In genomic region chr12:40462693-40463235, GRCm38 (mm10) we compare ENCODE assay signal across 9 mouse cellular contexts. TPM values are rescaled to one million over a fixed set of nuclear protein-coding genes. Genes with fewer than 3 reads are reported as not detected.
A peak's percentile ranks its signal among the peaks of the same experiment; 100 is the strongest.
DNase-seq lines count a peak whose midpoint lies in the region; ATAC-seq and TF ChIP-seq lines count a peak whose summit lies in the region.
"Had no signal": no experiment of that assay in that cellular context is flagged by ENCODE, and none has a peak within 500 bp of the region (broad histone marks: within the 10 kb centered on the region; RNA-seq: fewer than 3 reads in every experiment).

No protein-coding gene starts in this region.

- no peak for DNase-seq in heart, postnatal 4 days
- DNase-seq in midbrain, embryonic 14.5 days = peak; percentile 50
- DNase-seq in midbrain, embryonic 10.5 days (ENCODE audit: low spot score) = no peak
- DNase-seq in forebrain, postnatal 0 days = no peak
- peak; percentile 12 for DNase-seq in neural tube, embryonic 10.5 days (ENCODE audit: extremely low spot score, low spot score)
- no peak for DNase-seq in adrenal gland, adult 18-20 months (ENCODE audit: low spot score in 2 of 2)

- peaks cover 19% of the 10 kb centered on the region for H3K4me1 ChIP-seq in heart, embryonic 16.5 days (ENCODE audit: control insufficient read depth, insufficient read depth, low read length)
- H3K4me1 ChIP-seq in midbrain, embryonic 14.5 days (ENCODE audit: control insufficient read depth, insufficient read depth, low read length) = peaks cover 27% of the 10 kb centered on the region
- H3K4me1 ChIP-seq in midbrain, embryonic 10.5 days = peaks cover 42% of the 10 kb centered on the region
- H3K4me1 ChIP-seq in forebrain, postnatal 0 days (ENCODE audit: insufficient read depth) = peaks cover 13% of the 10 kb centered on the region; the same call in 1 of the 2 replicates

- 56% methylated on average over 7 of the region's 7 CpGs for WGBS in heart, embryonic 16.5 days
- 40% methylated on average over 7 of the region's 7 CpGs for WGBS in midbrain, embryonic 14.5 days
- WGBS in midbrain, embryonic 10.5 days = 61% methylated on average over 7 of the region's 7 CpGs
- 33% methylated on average over 7 of the region's 7 CpGs for WGBS in forebrain, postnatal 0 days

- no peaks in the 10 kb centered on the region for H3K36me3 ChIP-seq in heart, embryonic 16.5 days (ENCODE audit: control insufficient read depth, insufficient read depth)
- no peaks in the 10 kb centered on the region for H3K36me3 ChIP-seq in midbrain, embryonic 14.5 days (ENCODE audit: control insufficient read depth, insufficient read depth, low read length)
- H3K36me3 ChIP-seq in midbrain, embryonic 10.5 days = no peaks in the 10 kb centered on the region
- no peaks in the 10 kb centered on the region for H3K36me3 ChIP-seq in forebrain, postnatal 0 days (ENCODE audit: insufficient read depth)

- no peak for TF ChIP-seq CTCF in forebrain, postnatal 0 days (IDR thresholded peaks at IDR 0.05; ENCODE audit: low read depth)

- H3K27ac ChIP-seq in heart, embryonic 16.5 days (ENCODE audit: low read length) = peak overlapping the region; percentile 52; the same call in 1 of the 2 replicates
- 0 out of 2 replicates have a peak overlapping the region, but pooled peaks have one; percentile 2 for H3K27ac ChIP-seq in midbrain, embryonic 14.5 days (replicated peaks; ENCODE audit: low read depth, low read length)
- H3K27ac ChIP-seq in midbrain, embryonic 10.5 days (replicated peaks) = no peak overlapping the region
- no peak overlapping the region; the same call in 1 of the 2 replicates for H3K27ac ChIP-seq in forebrain, postnatal 0 days (ENCODE audit: low read depth, low read length)

- no peak for ATAC-seq in heart, embryonic 16.5 days (replicated peaks; ENCODE audit: extremely low read depth, insufficient read depth, low FRiP score)
- no peak for ATAC-seq in midbrain, embryonic 14.5 days (ENCODE audit: low FRiP score, low TSS enrichment)
- ATAC-seq in forebrain, postnatal 0 days = 0 out of 2 replicates have a peak, but pooled peaks have one; percentile 41
- ATAC-seq in inflammation-experienced regulatory T-cells, adult 6 months = no peak
- ATAC-seq: activated CD4-positive, CD25-positive, alpha-beta regulatory T cell, adult 4 months had no signal

- H3K9ac ChIP-seq in heart, embryonic 16.5 days (ENCODE audit: low read length) = no peak overlapping the region; the same call in 1 of the 2 replicates
- H3K9ac ChIP-seq in midbrain, embryonic 14.5 days (replicated peaks; ENCODE audit: low read length) = no peak overlapping the region
- no peak overlapping the region for H3K9ac ChIP-seq in forebrain, postnatal 0 days

- H3K4me2 ChIP-seq in heart, embryonic 16.5 days (ENCODE audit: low read depth, low read length) = 0 out of 2 replicates have a peak overlapping the region, but pooled peaks have one; percentile 4
- H3K4me2 ChIP-seq in midbrain, embryonic 14.5 days (ENCODE audit: low read length) = no peak overlapping the region
- H3K4me2 ChIP-seq in forebrain, postnatal 0 days (ENCODE audit: low read depth) = no peak overlapping the region

- no peaks in the 10 kb centered on the region for H3K9me3 ChIP-seq in heart, embryonic 16.5 days (replicated peaks; ENCODE audit: control insufficient read depth, low read length)
- H3K9me3 ChIP-seq in midbrain, embryonic 14.5 days (ENCODE audit: control insufficient read depth, low read length) = no peaks in the 10 kb centered on the region
- H3K9me3 ChIP-seq in midbrain, embryonic 10.5 days (replicated peaks) = no peaks in the 10 kb centered on the region
- H3K9me3 ChIP-seq in forebrain, postnatal 0 days (ENCODE audit: low read length) = no peaks in the 10 kb centered on the region

- no peak overlapping the region for H3K4me3 ChIP-seq in heart, embryonic 16.5 days (ENCODE audit: low read length)
- no peak overlapping the region for H3K4me3 ChIP-seq in midbrain, embryonic 14.5 days (replicated peaks; ENCODE audit: low read depth, low read length)
- no peak overlapping the region for H3K4me3 ChIP-seq in midbrain, embryonic 10.5 days
- no peak overlapping the region for H3K4me3 ChIP-seq in forebrain, postnatal 0 days (ENCODE audit: low read depth, low read length)

- no peaks in the 10 kb centered on the region for H3K27me3 ChIP-seq in heart, embryonic 16.5 days (ENCODE audit: control insufficient read depth, insufficient read depth, low read length)
- no peaks in the 10 kb centered on the region for H3K27me3 ChIP-seq in midbrain, embryonic 14.5 days (ENCODE audit: control insufficient read depth, insufficient read depth, low read length)
- no peaks in the 10 kb centered on the region for H3K27me3 ChIP-seq in midbrain, embryonic 10.5 days (ENCODE audit: low read depth, poor library complexity, severe bottlenecking)
- H3K27me3 ChIP-seq in forebrain, postnatal 0 days (ENCODE audit: insufficient read depth, low read length) = no peaks in the 10 kb centered on the region

RNA-seq across cellular contexts. Expression of gene Dock4, which starts 17.0 kb away (rescaled TPM):
- polyA plus RNA-seq in heart, embryonic 16.5 days (2015; fragmentation: Nextera tagmentation; extraction: Ambion mirVana) = 6.4 and 9.6 TPM in 2 replicates
- total RNA-seq in heart, postnatal 4 days (2021) = 10 to 100 TPM; 21.0 to 24.0 TPM
- polyA plus RNA-seq in midbrain, embryonic 14.5 days (2014; fragmentation: Nextera tagmentation; extraction: Ambion mirVana) = 30.5 and 34.3 TPM in 2 replicates
- 14.0 and 16.8 TPM in 2 replicates for polyA plus RNA-seq in midbrain, embryonic 10.5 days (2016; fragmentation: Nextera tagmentation; extraction: Ambion mirVana)
- total RNA-seq in forebrain, postnatal 0 days (2014; rRNA removed) = 27.5 and 30.9 TPM in 2 replicates
- 3.6 and 10.5 TPM in 2 replicates for polyA plus RNA-seq in forebrain, postnatal 0 days (2015; fragmentation: Nextera tagmentation; extraction: Ambion mirVana)
- polyA plus RNA-seq in inflammation-experienced regulatory T-cells, adult 6 months (2017; shearing (Covaris generic)) = 1 to 10 TPM in 1 of 3 experiments, under 1 TPM in 2; 0.79 to 1.2 (median 0.80) TPM
- total RNA-seq in adrenal gland, adult 18-20 months (2021) = 10 to 100 TPM; 14.0 to 16.3 TPM

RNA-seq across cellular contexts. Expression of gene Zfp277, which starts 17.1 kb away (rescaled TPM):
- 28.0 and 28.4 TPM in 2 replicates for polyA plus RNA-seq in heart, embryonic 16.5 days (2015; fragmentation: Nextera tagmentation; extraction: Ambion mirVana)
- total RNA-seq in heart, postnatal 4 days (2021) = 10 to 100 TPM; 18.7 to 19.6 TPM
- 31.8 and 32.1 TPM in 2 replicates for polyA plus RNA-seq in midbrain, embryonic 14.5 days (2014; fragmentation: Nextera tagmentation; extraction: Ambion mirVana)
- polyA plus RNA-seq in midbrain, embryonic 10.5 days (2016; fragmentation: Nextera tagmentation; extraction: Ambion mirVana) = 38.3 and 39.6 TPM in 2 replicates
- 31.8 and 34.4 TPM in 2 replicates for total RNA-seq in forebrain, postnatal 0 days (2014; rRNA removed)
- polyA plus RNA-seq in forebrain, postnatal 0 days (2015; fragmentation: Nextera tagmentation; extraction: Ambion mirVana) = 30.7 and 31.6 TPM in 2 replicates
- 10 to 100 TPM; 32.8 to 38.7 (median 38.7) TPM for polyA plus RNA-seq in inflammation-experienced regulatory T-cells, adult 6 months (2017; shearing (Covaris generic))
- total RNA-seq in adrenal gland, adult 18-20 months (2021) = 10 to 100 TPM; 11.6 to 15.2 TPM

Comparison
In these comparisons a context has a peak if more than half of its experiments do, and no peak if none do; other contexts are left out.
1. H3K27ac ChIP-seq: peak in heart, embryonic 16.5 days (single experiment) and midbrain, embryonic 14.5 days (single experiment); none in midbrain, embryonic 10.5 days (single experiment) and forebrain, postnatal 0 days (single experiment).
2. DNase-seq: peak in midbrain, embryonic 14.5 days (single experiment) and neural tube, embryonic 10.5 days (single experiment); none in heart, postnatal 4 days (single experiment), midbrain, embryonic 10.5 days (single experiment), forebrain, postnatal 0 days (single experiment) and adrenal gland, adult 18-20 months (0 of 2).